9 mouse cellular contexts compared by ENCODE assay signal in the genomic region with DNA sequence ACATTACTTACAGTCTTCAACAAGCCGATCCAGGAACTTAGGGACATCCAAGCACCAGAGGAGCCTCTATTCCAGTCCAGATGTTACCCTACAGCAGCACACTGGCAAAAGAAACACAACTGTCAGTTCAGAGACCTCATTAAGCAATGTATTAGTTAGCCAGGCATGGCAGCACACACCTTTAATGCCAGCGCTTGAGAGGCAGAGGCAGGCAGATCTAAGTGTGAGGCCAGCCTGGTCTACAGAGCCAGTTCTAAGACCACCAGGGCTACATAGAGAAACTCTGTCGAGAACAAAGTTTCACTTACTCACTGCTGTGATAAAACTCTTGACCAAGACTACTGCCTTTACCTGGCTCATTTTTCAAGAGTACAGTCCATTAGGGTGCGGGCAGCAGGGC. TPM values are rescaled to one million over a fixed set of nuclear protein-coding genes. Genes with fewer than 3 reads are reported as not detected.
DNase-seq lines count a peak whose midpoint lies in the region; ATAC-seq and TF ChIP-seq lines count a peak whose summit lies in the region.
"Had no signal": no experiment of that assay in that cellular context is flagged by ENCODE, and none has a peak within 500 bp of the region (broad histone marks: within the 10 kb centered on the region; RNA-seq: fewer than 3 reads in every experiment).

A gene (minus strand): TSS at position 101 of the 400 bp plus-strand sequence.

- WGBS in forebrain, embryonic 13.5 days, result 90% methylated on average over 4 of the region's 4 CpGs
- WGBS in hindbrain, embryonic 10.5 days, result 96% methylated on average over 4 of the region's 4 CpGs
- 90% methylated on average over 4 of the region's 4 CpGs for WGBS in midbrain, embryonic 12.5 days

- H3K4me2 ChIP-seq in forebrain, embryonic 13.5 days, result no peak within 1 kb of the TSS
- no peak within 1 kb of the TSS for H3K4me2 ChIP-seq in midbrain, embryonic 12.5 days (replicated peaks)

- H3K4me3 ChIP-seq in layer of hippocampus, adult 2 months, result no peak within 1 kb of the TSS
- no peak within 1 kb of the TSS for H3K4me3 ChIP-seq in forebrain, embryonic 13.5 days
- no peak within 1 kb of the TSS for H3K4me3 ChIP-seq in hindbrain, embryonic 10.5 days
- no peak within 1 kb of the TSS for H3K4me3 ChIP-seq in midbrain, embryonic 12.5 days

- H3K9ac ChIP-seq in forebrain, embryonic 13.5 days, result no peak within 1 kb of the TSS
- H3K9ac ChIP-seq in midbrain, embryonic 12.5 days (replicated peaks), result no peak within 1 kb of the TSS

- H3K36me3 ChIP-seq in forebrain, embryonic 13.5 days (ENCODE audit: poor library complexity, severe bottlenecking), result no peaks in the 10 kb centered on the region
- 0 out of 2 replicates have a peak, but pooled peaks cover 9% of the 10 kb centered on the region for H3K36me3 ChIP-seq in hindbrain, embryonic 10.5 days
- H3K36me3 ChIP-seq in midbrain, embryonic 12.5 days, result no peaks in the 10 kb centered on the region

- no peak within 1 kb of the TSS for H3K27ac ChIP-seq in layer of hippocampus, adult 2 months
- H3K27ac ChIP-seq in forebrain, embryonic 13.5 days, result no peak within 1 kb of the TSS
- H3K27ac ChIP-seq in hindbrain, embryonic 10.5 days, result no peak within 1 kb of the TSS
- no peak within 1 kb of the TSS for H3K27ac ChIP-seq in midbrain, embryonic 12.5 days (replicated peaks)

- no peak for ATAC-seq in forebrain, embryonic 13.5 days
- no peak for ATAC-seq in midbrain, embryonic 12.5 days (ENCODE audit: low FRiP score, low read depth)
- ATAC-seq in granulocyte monocyte progenitor cell, adult 5-6 weeks (replicated peaks; ENCODE audit: poor library complexity, severe bottlenecking), result no peak

- H3K9me3 ChIP-seq in forebrain, embryonic 13.5 days (replicated peaks), result peaks cover 5% of the 10 kb centered on the region
- H3K9me3 ChIP-seq in hindbrain, embryonic 10.5 days, result peaks cover 4% of the 10 kb centered on the region; the same call in 1 of the 2 replicates
- no peaks in the 10 kb centered on the region for H3K9me3 ChIP-seq in midbrain, embryonic 12.5 days

- H3K4me1 ChIP-seq in forebrain, embryonic 13.5 days, result no peaks in the 10 kb centered on the region
- H3K4me1 ChIP-seq in hindbrain, embryonic 10.5 days (replicated peaks), result no peaks in the 10 kb centered on the region
- no peaks in the 10 kb centered on the region for H3K4me1 ChIP-seq in midbrain, embryonic 12.5 days

- TF ChIP-seq CTCF in layer of hippocampus, adult 2 months (conservative IDR thresholded peaks at IDR 0.05), result no peak

- no peak for DNase-seq in layer of hippocampus, adult 2 months (ENCODE audit: low spot score in 2 of 2)
- no peak for DNase-seq in layer of hippocampus, adult 9-10 months (ENCODE audit: low spot score)
- DNase-seq in hindbrain, embryonic 10.5 days (ENCODE audit: low spot score), result no peak
- no peak for DNase-seq in MN1 (ENCODE audit: low spot score)
- no peak for DNase-seq in cerebellum, adult 9-10 months

- H3K27me3 ChIP-seq in forebrain, embryonic 13.5 days, result no peaks in the 10 kb centered on the region
- no peaks in the 10 kb centered on the region for H3K27me3 ChIP-seq in hindbrain, embryonic 10.5 days (ENCODE audit: insufficient read depth, poor library complexity, severe bottlenecking)
- H3K27me3 ChIP-seq in midbrain, embryonic 12.5 days, result no peaks in the 10 kb centered on the region

RNA-seq across cellular contexts. Expression of the gene that starts here (rescaled TPM):
- total RNA-seq in layer of hippocampus, adult 2 months (2021), result 100 to 1,000 TPM in 1 of 2 experiments, 10 to 100 TPM in 1; 95.2 to 101 TPM
- polyA plus RNA-seq in forebrain, embryonic 13.5 days (2015; fragmentation: Nextera tagmentation; extraction: Ambion mirVana), result 18.5 and 20.0 TPM in 2 replicates
- 22.9 and 32.9 TPM in 2 replicates for polyA plus RNA-seq in hindbrain, embryonic 10.5 days (2016; fragmentation: Nextera tagmentation; extraction: Ambion mirVana)
- polyA plus RNA-seq in midbrain, embryonic 12.5 days (2016; fragmentation: Nextera tagmentation; extraction: Ambion mirVana), result 16.9 and 24.0 TPM in 2 replicates
- total RNA-seq in granulocyte monocyte progenitor cell, adult 5-6 weeks (2014; fragmentation: Nextera tagmentation), result 0.28 TPM in 1 of 2 replicates, not detected in the other
- 1.4 and 7.0 TPM in 2 replicates for total RNA-seq in granulocyte monocyte progenitor cell, adult 5-6 weeks (2017)
- total RNA-seq: MEL had no signal

Comparison
In these comparisons a context has a peak if more than half of its experiments do, and no peak if none do; other contexts are left out.
1. RNA of the gene that starts here (total RNA-seq): 95.2 to 101 TPM in layer of hippocampus, adult 2 months; 0.28 to 7.0 TPM in granulocyte monocyte progenitor cell, adult 5-6 weeks; every median in the first group is over 10 times any median in the second.